Mouse (Mus musculus): ENCODE results near the gene A130010J15Rik. TPM values are rescaled to one million over a fixed set of nuclear protein-coding genes. Genes with fewer than 3 reads are reported as not detected.

Gene A130010J15Rik
- polyA plus RNA-seq, 1 experiment from 2014 or later = 14.2 TPM

DNA sequence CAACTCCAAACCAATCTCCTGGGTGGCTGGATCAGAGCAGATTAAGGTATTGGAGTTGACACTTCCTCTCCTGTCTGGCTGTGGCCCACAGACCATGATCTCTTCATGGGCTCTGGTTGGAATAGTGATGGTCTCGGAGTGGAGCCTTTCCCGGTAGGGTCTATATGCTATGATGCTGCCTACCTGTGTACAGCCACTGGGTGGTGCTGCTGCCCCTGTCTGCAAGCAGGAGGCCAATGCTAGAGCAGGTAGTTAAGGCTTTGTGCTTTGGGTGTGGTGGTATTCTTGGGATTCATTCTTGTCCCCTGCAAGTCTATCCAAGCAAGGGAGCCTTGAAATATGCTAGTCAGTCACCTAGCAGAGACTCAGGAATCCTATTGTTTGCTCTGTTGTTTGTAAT is 40.3 kb downstream of the A130010J15Rik start:
- ATAC-seq (replicated peaks; ENCODE audit: low FRiP score) = 0 out of 2 replicates have a peak, but pooled peaks have one; percentile 62
- H3K4me1 ChIP-seq = no peaks in the 10 kb centered on the region
- H3K4me2 ChIP-seq = no peak overlapping the region
- no peaks in the 10 kb centered on the region for H3K9me3 ChIP-seq (replicated peaks)
- H3K9ac ChIP-seq = no peak overlapping the region
- H3K4me3 ChIP-seq (replicated peaks) = no peak overlapping the region
- 29% methylated on average over 2 of the region's 2 CpGs for WGBS
- H3K36me3 ChIP-seq = no peaks in the 10 kb centered on the region
- no peaks in the 10 kb centered on the region for H3K27me3 ChIP-seq
- H3K27ac ChIP-seq = no peak overlapping the region

DNA sequence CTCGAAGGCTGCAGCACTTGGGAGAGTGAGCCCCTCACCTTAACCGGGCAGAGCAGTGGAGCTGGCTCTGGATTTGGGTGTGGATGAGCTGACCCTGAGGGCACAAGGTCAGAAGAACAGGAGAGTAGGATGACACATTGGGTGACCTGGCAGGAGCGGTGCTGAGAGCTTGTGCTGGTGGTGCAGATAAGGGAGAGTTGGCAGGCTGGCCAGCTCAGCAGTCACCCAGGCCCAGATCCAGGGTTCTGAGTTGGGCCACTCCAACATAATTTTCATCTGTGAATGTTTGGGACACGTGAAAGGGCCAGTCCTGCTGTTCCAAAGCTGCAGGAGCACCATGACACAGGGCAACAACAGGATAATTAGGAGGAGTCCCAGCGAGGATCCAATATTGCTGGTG is 43.5 kb downstream of the A130010J15Rik start:
- WGBS = 69% methylated on average over 5 of the region's 5 CpGs
- Histone ChIP-seq H3K9me3 (replicated peaks) (no peaks in the 10 kb centered on the region), H3K9ac (no peak overlapping the region), H3K36me3 (no peaks in the 10 kb centered on the region), H3K4me2 (no peak overlapping the region), H3K4me3 (replicated peaks) (no peak overlapping the region), H3K27ac (no peak overlapping the region), H3K27me3 (no peaks in the 10 kb centered on the region), H3K4me1 (no peaks in the 10 kb centered on the region)
- no peak for ATAC-seq (replicated peaks; ENCODE audit: low FRiP score)

GRCm38 (mm10) chr1:193214053-193214452 is 46.2 kb downstream of the A130010J15Rik start:
- H3K27me3 ChIP-seq = no peaks in the 10 kb centered on the region
- no peak for ATAC-seq (replicated peaks; ENCODE audit: low FRiP score)
- H3K9me3 ChIP-seq (replicated peaks) = no peaks in the 10 kb centered on the region
- H3K4me1 ChIP-seq = no peaks in the 10 kb centered on the region
- H3K36me3 ChIP-seq = no peaks in the 10 kb centered on the region
- no peak overlapping the region for H3K4me2 ChIP-seq
- no peak overlapping the region for H3K9ac ChIP-seq
- 73% methylated on average over 5 of the region's 5 CpGs for WGBS
- no peak overlapping the region for H3K4me3 ChIP-seq (replicated peaks)
- H3K27ac ChIP-seq = no peak overlapping the region

- Histone ChIP-seq H3K4me1 (no peaks in the 10 kb centered on the region), H3K27ac (no peak overlapping the region), H3K4me3 (replicated peaks) (no peak overlapping the region), H3K4me2 (no peak overlapping the region), H3K27me3 (no peaks in the 10 kb centered on the region), H3K9ac (no peak overlapping the region), H3K9me3 (replicated peaks) (no peaks in the 10 kb centered on the region), H3K36me3 (no peaks in the 10 kb centered on the region)
- 75% methylated on average over 3 of the region's 3 CpGs for WGBS
- no peak for ATAC-seq (replicated peaks; ENCODE audit: low FRiP score)
Measured at GRCm38 (mm10) chr1:193216000-193216399, 48.2 kb downstream of the A130010J15Rik start.

DNA sequence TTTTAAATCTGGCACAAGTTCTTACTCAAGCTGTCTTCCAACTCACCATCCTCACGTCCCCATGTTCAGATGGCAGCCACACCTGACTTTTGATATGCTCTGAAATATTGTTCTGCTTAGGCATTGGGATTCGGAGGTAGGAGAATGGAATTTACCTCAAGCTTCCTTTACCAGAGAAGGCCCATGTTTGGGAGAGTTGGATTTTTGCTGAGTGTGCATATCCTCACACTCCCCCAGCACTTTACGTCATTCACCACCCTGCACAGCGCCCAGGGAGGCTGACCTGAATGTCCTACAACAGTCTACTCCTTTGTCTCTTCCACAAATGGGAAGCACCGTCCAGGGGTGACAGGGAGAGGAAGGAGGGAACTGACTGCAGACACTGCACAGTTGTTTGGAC is 52.6 kb downstream of the A130010J15Rik start:
- WGBS = 53% methylated on average over 5 of the region's 5 CpGs
- H3K36me3 ChIP-seq = no peaks in the 10 kb centered on the region

GRCm38 (mm10) chr1:193225531-193225930 is 57.7 kb downstream of the A130010J15Rik start:
- Histone ChIP-seq H3K4me1 (peaks cover 29% of the 10 kb centered on the region), H3K27ac (no peak overlapping the region), H3K9me3 (replicated peaks) (no peaks in the 10 kb centered on the region), H3K9ac (no peak overlapping the region), H3K4me2 (no peak overlapping the region), H3K36me3 (no peaks in the 10 kb centered on the region), H3K27me3 (no peaks in the 10 kb centered on the region), H3K4me3 (replicated peaks) (no peak overlapping the region)
- WGBS = 21% methylated on average over 3 of the region's 3 CpGs
- no peak for ATAC-seq (replicated peaks; ENCODE audit: low FRiP score)

More for the DNA sequence above, 52.6 kb downstream of the A130010J15Rik start:
- Histone ChIP-seq H3K27ac (no peak overlapping the region), H3K9ac (no peak overlapping the region), H3K4me1 (peaks cover 3% of the 10 kb centered on the region), H3K27me3 (no peaks in the 10 kb centered on the region), H3K9me3 (replicated peaks) (no peaks in the 10 kb centered on the region), H3K4me2 (no peak overlapping the region), H3K4me3 (replicated peaks) (no peak overlapping the region)
- no peak for ATAC-seq (replicated peaks; ENCODE audit: low FRiP score)

DNA sequence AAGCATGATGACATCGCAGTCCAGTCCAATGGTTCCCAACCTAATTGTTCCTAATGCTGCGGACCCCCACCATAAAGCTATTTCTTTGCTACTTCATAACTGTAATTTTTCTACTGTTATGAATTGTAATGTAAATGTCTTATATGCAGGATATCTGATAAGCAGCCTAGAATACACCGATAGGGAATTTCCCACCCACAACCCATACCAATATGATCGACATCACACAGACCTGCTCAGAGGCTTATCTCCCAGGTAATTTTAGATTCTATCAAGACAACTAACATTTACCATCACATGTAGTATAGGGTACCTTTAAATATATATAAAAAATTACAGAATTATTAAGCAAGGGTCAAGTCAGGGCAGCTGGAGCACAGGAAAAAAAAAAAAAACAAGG is 58.3 kb downstream of the A130010J15Rik start:
- no peak overlapping the region for H3K4me2 ChIP-seq
- H3K9ac ChIP-seq = no peak overlapping the region
- H3K27ac ChIP-seq = no peak overlapping the region
- peaks cover 35% of the 10 kb centered on the region for H3K4me1 ChIP-seq
- H3K4me3 ChIP-seq (replicated peaks) = no peak overlapping the region
- no peaks in the 10 kb centered on the region for H3K9me3 ChIP-seq (replicated peaks)
- no peaks in the 10 kb centered on the region for H3K27me3 ChIP-seq
- H3K36me3 ChIP-seq = no peaks in the 10 kb centered on the region
- 88% methylated on average over 4 of the region's 4 CpGs for WGBS
- no peak for ATAC-seq (replicated peaks; ENCODE audit: low FRiP score)

GRCm38 (mm10) chr1:193226724-193227522 is 59.1 kb downstream of the A130010J15Rik start:
- peak overlapping the region; percentile 45; the same call in 1 of the 2 replicates for H3K27ac ChIP-seq
- no peak overlapping the region for H3K9ac ChIP-seq
- no peaks in the 10 kb centered on the region for H3K27me3 ChIP-seq
- peaks cover 38% of the 10 kb centered on the region for H3K4me1 ChIP-seq
- WGBS = 30% methylated on average over 7 of the region's 7 CpGs
- no peaks in the 10 kb centered on the region for H3K9me3 ChIP-seq (replicated peaks)
- H3K4me3 ChIP-seq (replicated peaks) = no peak overlapping the region
- ATAC-seq (replicated peaks; ENCODE audit: low FRiP score) = no peak
- no peaks in the 10 kb centered on the region for H3K36me3 ChIP-seq
- H3K4me2 ChIP-seq = no peak overlapping the region

Other genes with a start within 250 kb of the A130010J15Rik start
- 1.5 and 1.6 TPM in 2 replicates for gene Syt14, start 132.3 kb upstream of the A130010J15Rik start, polyA plus RNA-seq (2015; fragmentation: Nextera tagmentation; extraction: Ambion mirVana)
- gene Diexf, start 37.8 kb upstream of the A130010J15Rik start, polyA plus RNA-seq (2015; fragmentation: Nextera tagmentation; extraction: Ambion mirVana) = 9.2 and 9.9 TPM in 2 replicates
- gene Irf6, start 14.9 kb upstream of the A130010J15Rik start, polyA plus RNA-seq (2015; fragmentation: Nextera tagmentation; extraction: Ambion mirVana) = 13.3 and 14.0 TPM in 2 replicates
- gene Traf3ip3, start 33.7 kb downstream of the A130010J15Rik start, polyA plus RNA-seq (2015; fragmentation: Nextera tagmentation; extraction: Ambion mirVana) = 3.5 and 4.3 TPM in 2 replicates
- gene Lamb3, start 39.7 kb downstream of the A130010J15Rik start, polyA plus RNA-seq (2015; fragmentation: Nextera tagmentation; extraction: Ambion mirVana) = 1.2 and 1.6 TPM in 2 replicates
- gene Hsd11b1, start 96.0 kb downstream of the A130010J15Rik start, polyA plus RNA-seq (2015; fragmentation: Nextera tagmentation; extraction: Ambion mirVana) = 1.5 TPM in 2 replicates
- gene G0s2, start 105.2 kb downstream of the A130010J15Rik start, polyA plus RNA-seq (2015; fragmentation: Nextera tagmentation; extraction: Ambion mirVana) = 28.6 and 37.1 TPM in 2 replicates
- gene Camk1g, start 202.3 kb downstream of the A130010J15Rik start, polyA plus RNA-seq (2015; fragmentation: Nextera tagmentation; extraction: Ambion mirVana) = 11.0 and 14.0 TPM in 2 replicates